Mouse (Mus musculus) heart, embryonic 16.5 days (tissue): ENCODE data around the gene Socs4. TPM values are rescaled to one million over a fixed set of nuclear protein-coding genes. Genes with fewer than 3 reads are reported as not detected.
"Not testable (repeated sequence)": the region's sequence is repeated elsewhere in the genome, so short reads cannot be mapped to it uniquely, and the experiment has no call there.

ENCODE experiments used
- ATAC-seq: fragments of 200-750 bp; cut with Nextera tagmentation; replicated peaks from 2 replicates; pipeline ENCODE4 v1.8.0; 2017; ENCODE audit warnings: moderate number of reproducible peaks; ENCODE audit not compliant: insufficient read depth, low FRiP score; ENCODE audit errors: extremely low read depth
- H3K27ac ChIP-seq: fragments of 300-500 bp; sonication (generic); 2 replicates; pipeline ENCODE4 v1.5.1; 2014; ENCODE audit warnings: mild to moderate bottlenecking, low read length, control low read depth, moderate library complexity
- H3K27me3 ChIP-seq: fragments of 300-500 bp; sonication (generic); 2 replicates; pipeline ENCODE4 v1.6.1; 2014; ENCODE audit warnings: low read length, mixed read lengths; ENCODE audit not compliant: control insufficient read depth, insufficient read depth
- H3K36me3 ChIP-seq: fragments of 300-500 bp; sonication (generic); 2 replicates; pipeline ENCODE4 v1.6.1; 2014; ENCODE audit not compliant: control insufficient read depth, insufficient read depth
- H3K4me1 ChIP-seq: fragments of 300-500 bp; sonication (generic); 2 replicates; pipeline ENCODE4 v1.6.1; 2014; ENCODE audit warnings: low read length, mixed read lengths; ENCODE audit not compliant: control insufficient read depth, insufficient read depth
- H3K4me2 ChIP-seq: fragments of 300-500 bp; sonication (generic); 2 replicates; pipeline ENCODE4 v1.6.1; 2014; ENCODE audit warnings: low read depth, mild to moderate bottlenecking, control low read depth, low read length
- H3K4me3 ChIP-seq: fragments of 300-500 bp; sonication (generic); 2 replicates; pipeline ENCODE4 v1.5.1; 2014; ENCODE audit warnings: mild to moderate bottlenecking, control low read depth, low read length
- H3K9ac ChIP-seq: fragments of 300-500 bp; sonication (generic); 2 replicates; pipeline ENCODE4 v1.6.1; 2014; ENCODE audit warnings: low read length, control low read depth
- H3K9me3 ChIP-seq: fragments of 300-500 bp; sonication (generic); replicated peaks from 2 replicates; pipeline ENCODE4 v1.6.1; 2016; ENCODE audit warnings: low read length; ENCODE audit not compliant: control insufficient read depth
- whole genome bisulfite sequencing: fragments of 180-500 bp; shearing (Covaris S2); extraction: QIAGEN DNeasy Blood & Tissue Kit; methylation state at CpG from one replicate; pipeline ENCODE4 v1.1.7; 2014; 5-methylcytosine and 5-hydroxymethylcytosine counted together
- polyA plus RNA-seq: library from polyadenylated mRNA; unstranded; fragments of >200 nt; fragmentation: Nextera tagmentation; extraction: Ambion mirVana; gene quantifications from 2 replicates; pipeline ENCODE4 v1.2.1, GENCODE M21; 2015

The Socs4 gene
- polyA plus RNA-seq, 1 experiment from 2014 or later: 2.4 TPM

GRCm38 (mm10) chr14:47309061-47309460 lies 32.3 kb downstream of the Socs4 start:
- no peaks in the 10 kb centered on the region for H3K9me3 ChIP-seq
- no peak overlapping the region for H3K4me3 ChIP-seq
- no peak for ATAC-seq
- H3K4me1 ChIP-seq: no peaks in the 10 kb centered on the region
- 97% methylated on average over 1 of the region's 1 CpGs for WGBS
- H3K4me2 ChIP-seq: no peak overlapping the region
- H3K27me3 ChIP-seq: no peaks in the 10 kb centered on the region
- H3K27ac ChIP-seq: no peak overlapping the region
- H3K36me3 ChIP-seq: peaks cover 27% of the 10 kb centered on the region
- H3K9ac ChIP-seq: no peak overlapping the region

DNA sequence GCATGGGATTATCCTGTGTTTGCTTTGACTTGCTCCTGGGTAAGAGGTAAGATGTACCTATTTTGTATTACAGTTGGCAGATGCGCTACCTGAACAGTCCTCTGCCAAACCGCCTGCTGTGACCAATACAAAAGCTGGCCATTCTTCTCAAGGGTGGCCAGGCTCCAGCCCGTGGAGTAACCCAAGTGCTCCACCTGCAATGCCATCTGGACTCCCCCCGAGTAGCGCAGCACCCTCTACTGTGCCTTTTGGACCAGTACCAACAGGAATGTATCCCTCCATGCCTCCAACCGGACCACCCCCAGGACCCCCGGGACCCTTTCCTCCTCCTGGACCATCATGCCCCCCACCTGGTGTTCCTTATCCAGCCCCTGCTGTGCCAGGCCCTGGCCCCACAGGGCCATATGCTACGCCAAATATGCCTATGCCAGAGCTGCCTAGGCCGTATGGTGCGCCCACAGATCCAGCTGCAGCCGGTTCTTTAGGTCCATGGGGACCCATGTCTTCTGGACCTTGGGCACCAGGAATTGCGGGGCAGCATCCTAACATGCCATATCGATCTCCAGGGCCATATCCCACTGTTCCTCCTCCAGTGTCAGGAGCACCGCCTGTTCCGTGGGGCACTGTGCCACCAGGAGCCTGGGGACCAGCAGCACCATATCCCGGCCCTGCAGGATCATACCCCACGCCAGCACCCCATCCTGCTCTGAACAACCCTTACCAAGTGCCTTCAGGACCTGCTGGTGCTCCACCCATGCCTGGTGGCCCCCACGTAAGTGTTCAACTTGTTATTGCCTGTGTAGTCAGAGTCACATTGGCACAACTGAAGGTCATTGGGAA lies 33.8 kb downstream of the Socs4 start:
- Histone ChIP-seq H3K9ac (no peak overlapping the region), H3K4me3 (no peak overlapping the region), H3K4me2 (no peak overlapping the region), H3K27ac (no peak overlapping the region), H3K36me3 (peaks cover 35% of the 10 kb centered on the region), H3K27me3 (no peaks in the 10 kb centered on the region), H3K4me1 (no peaks in the 10 kb centered on the region), H3K9me3 (no peaks in the 10 kb centered on the region)
- WGBS: 89% methylated on average over 18 of the region's 18 CpGs
- no peak; the same call in 1 of the 2 replicates for ATAC-seq

- no peak for ATAC-seq
- Histone ChIP-seq H3K4me3 (no peak overlapping the region), H3K27ac (no peak overlapping the region), H3K4me2 (no peak overlapping the region), H3K27me3 (no peaks in the 10 kb centered on the region), H3K36me3 (peaks cover 33% of the 10 kb centered on the region), H3K4me1 (no peaks in the 10 kb centered on the region), H3K9me3 (no peaks in the 10 kb centered on the region), H3K9ac (no peak overlapping the region)
- WGBS: 88% methylated on average over 5 of the region's 5 CpGs
These were observed 42.6 kb downstream of the Socs4 start for GRCm38 (mm10) chr14:47319362-47319761.

DNA sequence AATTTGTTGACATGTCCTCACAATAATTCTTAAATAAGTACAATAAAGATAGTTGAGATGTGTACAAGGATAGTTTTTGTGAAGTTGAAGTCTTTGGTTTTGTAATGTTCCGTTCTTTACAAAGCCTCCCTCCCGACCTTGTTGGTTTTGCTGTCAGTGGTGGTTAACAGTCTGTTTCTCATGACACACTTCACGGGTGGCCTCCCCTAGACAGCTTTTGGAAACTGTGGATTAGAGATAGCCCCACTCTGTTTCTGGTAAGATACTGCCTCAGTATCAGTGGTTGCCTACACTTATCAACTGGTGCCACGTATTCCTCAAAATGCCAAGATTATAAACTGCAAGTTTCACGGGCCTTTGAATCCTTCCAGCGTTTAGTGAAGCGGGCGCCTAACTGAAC lies 44.9 kb downstream of the Socs4 start:
- not testable (repeated sequence) for H3K4me1 ChIP-seq, H3K9me3 ChIP-seq, ATAC-seq, H3K9ac ChIP-seq, H3K4me3 ChIP-seq, H3K27ac ChIP-seq, H3K27me3 ChIP-seq, H3K4me2 ChIP-seq
- peaks cover 25% of the 10 kb centered on the region for H3K36me3 ChIP-seq
- 78% methylated on average over 6 of the region's 8 CpGs for WGBS

- no peak for ATAC-seq
- no peak overlapping the region for H3K27ac ChIP-seq
- 80% methylated on average over 9 of the region's 9 CpGs for WGBS
- peaks cover 8% of the 10 kb centered on the region for H3K36me3 ChIP-seq
- H3K4me3 ChIP-seq: no peak overlapping the region
- H3K4me1 ChIP-seq: no peaks in the 10 kb centered on the region
- no peaks in the 10 kb centered on the region for H3K9me3 ChIP-seq
- H3K27me3 ChIP-seq: no peaks in the 10 kb centered on the region
- no peak overlapping the region for H3K9ac ChIP-seq
- no peak overlapping the region for H3K4me2 ChIP-seq
These were observed 49.4 kb downstream of the Socs4 start for GRCm38 (mm10) chr14:47325965-47326761.

DNA sequence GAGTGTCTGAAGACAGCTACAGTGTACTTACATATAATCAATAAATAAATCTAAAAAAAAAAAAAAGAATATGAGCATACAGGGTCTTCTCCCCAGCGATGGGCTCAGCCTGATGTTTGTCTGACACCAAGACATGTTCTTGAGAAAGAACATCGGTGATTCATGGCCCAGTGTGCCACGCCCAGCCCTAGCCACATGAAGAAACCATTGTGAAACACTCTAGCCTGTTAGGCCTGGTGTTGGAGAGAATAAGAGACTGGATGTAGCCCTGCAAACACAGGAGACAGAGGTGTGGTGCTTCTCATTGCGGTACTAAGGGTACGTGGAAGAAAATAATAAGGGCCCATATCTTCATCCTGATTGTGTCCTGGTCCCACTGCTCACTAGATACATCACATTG lies 50.6 kb downstream of the Socs4 start:
- no peak overlapping the region for H3K4me3 ChIP-seq
- peaks cover 8% of the 10 kb centered on the region for H3K36me3 ChIP-seq
- 90% methylated on average over 5 of the region's 5 CpGs for WGBS
- no peaks in the 10 kb centered on the region for H3K27me3 ChIP-seq
- no peak overlapping the region for H3K27ac ChIP-seq
- ATAC-seq: no peak
- H3K4me2 ChIP-seq: no peak overlapping the region
- no peaks in the 10 kb centered on the region for H3K9me3 ChIP-seq
- H3K9ac ChIP-seq: no peak overlapping the region
- no peaks in the 10 kb centered on the region for H3K4me1 ChIP-seq

- 63% methylated on average over 5 of the region's 5 CpGs for WGBS
- H3K4me3 ChIP-seq: no peak overlapping the region
- no peak overlapping the region for H3K4me2 ChIP-seq
- H3K27ac ChIP-seq: no peak overlapping the region
- ATAC-seq: no peak
- no peaks in the 10 kb centered on the region for H3K4me1 ChIP-seq
- no peaks in the 10 kb centered on the region for H3K9me3 ChIP-seq
- no peak overlapping the region for H3K9ac ChIP-seq
- H3K27me3 ChIP-seq: no peaks in the 10 kb centered on the region
- H3K36me3 ChIP-seq: no peaks in the 10 kb centered on the region
These were observed 55.2 kb downstream of the Socs4 start for GRCm38 (mm10) chr14:47331920-47332319.

- no peak overlapping the region for H3K27ac ChIP-seq
- WGBS: 74% methylated on average over 4 of the region's 4 CpGs
- no peak overlapping the region for H3K9ac ChIP-seq
- no peak for ATAC-seq
- H3K4me1 ChIP-seq: no peaks in the 10 kb centered on the region
- H3K4me3 ChIP-seq: no peak overlapping the region
- H3K36me3 ChIP-seq: no peaks in the 10 kb centered on the region
- H3K9me3 ChIP-seq: no peaks in the 10 kb centered on the region
- no peaks in the 10 kb centered on the region for H3K27me3 ChIP-seq
- no peak overlapping the region for H3K4me2 ChIP-seq
These were observed 58.1 kb downstream of the Socs4 start for GRCm38 (mm10) chr14:47334819-47335218.

DNA sequence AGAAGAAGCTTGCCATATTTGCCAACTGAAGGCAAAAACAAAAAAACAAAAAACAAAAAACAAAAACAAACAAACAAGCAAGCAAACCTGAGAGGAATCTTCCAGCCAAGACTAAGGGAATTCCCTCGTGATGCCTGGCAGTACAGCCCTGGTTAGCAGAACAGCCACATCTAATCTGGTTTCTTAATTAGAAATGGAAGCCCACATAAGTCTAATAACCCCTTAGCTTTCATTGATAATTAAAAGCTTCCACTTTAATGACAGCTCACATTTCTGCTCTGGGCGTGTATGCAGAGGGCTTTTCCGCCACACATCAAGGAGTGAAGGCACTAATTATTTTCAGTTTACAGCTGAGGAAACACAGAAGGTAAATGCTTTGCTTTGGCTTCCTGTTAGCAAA lies 58.6 kb downstream of the Socs4 start:
- no peaks in the 10 kb centered on the region for H3K9me3 ChIP-seq
- ATAC-seq: no peak
- H3K27ac ChIP-seq: no peak overlapping the region
- no peak overlapping the region for H3K4me2 ChIP-seq
- 78% methylated on average over 3 of the region's 3 CpGs for WGBS
- no peaks in the 10 kb centered on the region for H3K4me1 ChIP-seq
- no peaks in the 10 kb centered on the region for H3K36me3 ChIP-seq
- H3K9ac ChIP-seq: no peak overlapping the region
- H3K27me3 ChIP-seq: no peaks in the 10 kb centered on the region
- no peak overlapping the region for H3K4me3 ChIP-seq
